Mouse (Mus musculus) bone marrow, adult 2 months (tissue): Measurements from ENCODE around the gene Zfp111.

Experiments used
- CTCF ChIP-seq: fragments of 200-500 bp; IDR thresholded peaks from 2 replicates; pipeline ENCODE4 v1.5.1; 2011; ENCODE audit warnings: low read length, control low read depth; ENCODE audit not compliant: control insufficient read depth, insufficient read depth
- POLR2A ChIP-seq: fragments of 200-500 bp; IDR thresholded peaks from 2 replicates; pipeline ENCODE4 v1.6.1; 2011; ENCODE audit warnings: low read depth, mild to moderate bottlenecking, control low read depth, low read length, borderline replicate concordance; ENCODE audit not compliant: control insufficient read depth

- TF ChIP-seq CTCF: no peak
- TF ChIP-seq POLR2A: no peak
Observed at GRCm38 (mm10) chr7:24172191-24172590, 39.1 kb downstream of the Zfp111 start.
